Mouse (Mus musculus): ENCODE data around the gene Zfp551. TPM values are rescaled to one million over a fixed set of nuclear protein-coding genes. Genes with fewer than 3 reads are reported as not detected.

Gene Zfp551
- total RNA-seq (2014; fragmentation: Nextera tagmentation): 1.7 and 3.5 TPM in 2 replicates
- 3.2 and 3.8 TPM in 2 replicates for total RNA-seq (2017)
- 0.07 and 0.13 TPM in 2 replicates for polyA plus RNA-seq (2012)

DNA sequence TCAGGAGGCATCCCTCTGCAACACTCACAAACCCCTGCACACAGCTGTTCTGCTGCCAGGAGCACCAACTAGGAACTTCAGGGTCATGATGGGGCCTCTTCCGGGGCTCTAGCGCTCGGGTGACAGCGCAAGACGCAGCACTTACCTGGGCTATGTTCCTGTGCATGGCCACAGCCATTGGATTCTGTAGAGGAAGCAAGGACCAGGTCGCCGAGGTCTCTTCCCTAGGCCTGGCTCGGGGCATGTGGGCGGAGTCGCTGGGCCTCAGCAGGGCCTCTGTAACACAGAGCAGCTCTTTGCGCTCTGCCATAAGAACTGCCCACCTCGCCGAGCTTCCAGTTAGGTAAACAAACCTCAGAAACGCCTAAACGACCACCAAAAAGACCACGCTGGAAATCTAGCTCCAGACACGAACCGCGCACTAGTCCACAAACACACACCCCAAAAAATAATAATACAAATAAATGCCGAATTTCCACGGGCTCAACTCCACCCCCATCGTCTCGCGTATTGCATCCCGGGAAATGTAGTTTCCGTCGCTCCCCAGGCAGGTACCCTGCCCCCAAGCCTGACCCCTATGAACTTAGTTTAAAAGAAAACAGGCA lies at the start of gene Zfp551:
Gene Zfp551, minus strand, starts transcription at position 507 of the 605 bp plus-strand sequence.
- DNase-seq (ENCODE audit: low spot score) (peak; percentile 16), ATAC-seq (ENCODE audit: extremely low read depth, insufficient number of reproducible peaks, low FRiP score, poor library complexity, severe bottlenecking) (peak; percentile 90)
- Histone ChIP-seq H3K27me3 (ENCODE audit: insufficient read depth, low read length) (no peaks in the 10 kb centered on the region), H3K4me3 (ENCODE audit: low read depth, low read length) (peak within 1 kb of the TSS; percentile 71), H3K36me3 (replicated peaks) (peaks cover 4% of the 10 kb centered on the region), H3K4me1 (ENCODE audit: insufficient read depth, low read depth, low read length) (peaks cover 5% of the 10 kb centered on the region), H3K9me3 (replicated peaks) (no peaks in the 10 kb centered on the region)
- TF ChIP-seq GATA1 (IDR thresholded peaks at IDR 0.05; ENCODE audit: borderline replicate concordance, low read length) (no peak), POLR2AphosphoS5 (IDR thresholded peaks at IDR 0.05; ENCODE audit: insufficient replicate concordance, low read depth, low read length) (no peak), CTCF (IDR thresholded peaks at IDR 0.05; ENCODE audit: low read depth, low read length) (no peak), GATA2 (IDR thresholded peaks at IDR 0.05; ENCODE audit: borderline replicate concordance, low read depth, low read length) (no peak), TAL1 (conservative IDR thresholded peaks at IDR 0.05; ENCODE audit: low read depth, low read length) (no peak)

DNA sequence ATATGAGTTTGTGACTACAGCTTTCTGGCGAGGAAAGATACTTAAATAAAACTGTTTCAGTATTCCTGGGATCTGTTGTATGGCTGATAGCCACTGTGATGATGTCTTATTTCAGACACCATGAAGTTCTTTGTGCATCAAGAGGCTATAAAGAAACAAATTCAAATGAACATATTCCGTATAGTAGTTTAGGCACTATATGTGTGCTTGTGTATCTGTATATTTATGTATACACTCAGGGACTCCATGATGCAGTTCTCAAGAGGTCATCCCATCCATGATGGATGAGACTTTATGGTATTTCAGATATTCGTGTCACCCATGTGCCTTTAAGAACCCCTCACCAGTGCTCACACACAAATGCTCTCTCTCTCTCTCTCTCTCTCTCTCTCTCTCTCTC lies 304 bp upstream of the Zfp551 start:
- H3K4me1 ChIP-seq (ENCODE audit: insufficient read depth, low read depth, low read length): peaks cover 5% of the 10 kb centered on the region
- peaks cover 4% of the 10 kb centered on the region for H3K36me3 ChIP-seq (replicated peaks)
- DNase-seq (ENCODE audit: low spot score) (no peak), ATAC-seq (ENCODE audit: extremely low read depth, insufficient number of reproducible peaks, low FRiP score, poor library complexity, severe bottlenecking) (no peak)
- H3K9me3 ChIP-seq (replicated peaks): no peaks in the 10 kb centered on the region
- H3K4me3 ChIP-seq (ENCODE audit: low read depth, low read length): peak overlapping the region; percentile 71; the same call in 1 of the 2 replicates
- no peaks in the 10 kb centered on the region for H3K27me3 ChIP-seq (ENCODE audit: insufficient read depth, low read length)
- TF ChIP-seq GATA2 (IDR thresholded peaks at IDR 0.05; ENCODE audit: borderline replicate concordance, low read depth, low read length) (no peak), GATA1 (IDR thresholded peaks at IDR 0.05; ENCODE audit: borderline replicate concordance, low read length) (no peak), POLR2AphosphoS5 (IDR thresholded peaks at IDR 0.05; ENCODE audit: insufficient replicate concordance, low read depth, low read length) (no peak), CTCF (IDR thresholded peaks at IDR 0.05; ENCODE audit: low read depth, low read length) (no peak)

DNA sequence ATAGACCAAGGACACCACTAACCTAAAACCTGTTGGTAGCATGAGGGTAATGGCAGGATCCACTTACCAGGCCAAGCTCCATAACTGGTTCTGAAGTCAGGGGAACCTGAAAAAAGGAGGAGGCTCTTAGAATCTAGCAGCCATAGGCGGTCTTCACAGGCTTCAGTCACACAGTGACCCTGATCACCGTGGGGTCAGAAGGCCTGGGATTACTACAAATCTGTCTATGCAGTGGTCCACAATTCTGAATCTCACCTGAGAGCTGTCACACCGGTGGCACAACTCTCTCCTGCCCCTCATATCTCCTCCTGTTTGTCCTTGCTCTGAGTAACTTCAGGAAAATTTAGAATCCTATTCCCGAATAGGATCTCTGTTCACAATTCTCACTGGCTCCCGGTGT lies 810 bp downstream of the Zfp551 start:
- no peaks in the 10 kb centered on the region for H3K9me3 ChIP-seq (replicated peaks)
- peaks cover 5% of the 10 kb centered on the region for H3K4me1 ChIP-seq (ENCODE audit: insufficient read depth, low read depth, low read length)
- ATAC-seq (ENCODE audit: extremely low read depth, insufficient number of reproducible peaks, low FRiP score, poor library complexity, severe bottlenecking): no peak
- H3K27me3 ChIP-seq (ENCODE audit: insufficient read depth, low read length): no peaks in the 10 kb centered on the region
- TF ChIP-seq GATA2 (IDR thresholded peaks at IDR 0.05; ENCODE audit: borderline replicate concordance, low read depth, low read length) (no peak), CTCF (IDR thresholded peaks at IDR 0.05; ENCODE audit: low read depth, low read length) (no peak), GATA1 (IDR thresholded peaks at IDR 0.05; ENCODE audit: borderline replicate concordance, low read length) (no peak), TAL1 (conservative IDR thresholded peaks at IDR 0.05; ENCODE audit: low read depth, low read length) (no peak), POLR2AphosphoS5 (IDR thresholded peaks at IDR 0.05; ENCODE audit: insufficient replicate concordance, low read depth, low read length) (no peak)
- H3K36me3 ChIP-seq (replicated peaks): peaks cover 8% of the 10 kb centered on the region
- no peak for DNase-seq (ENCODE audit: low spot score)
- peak overlapping the region; percentile 71 for H3K4me3 ChIP-seq (ENCODE audit: low read depth, low read length)

DNA sequence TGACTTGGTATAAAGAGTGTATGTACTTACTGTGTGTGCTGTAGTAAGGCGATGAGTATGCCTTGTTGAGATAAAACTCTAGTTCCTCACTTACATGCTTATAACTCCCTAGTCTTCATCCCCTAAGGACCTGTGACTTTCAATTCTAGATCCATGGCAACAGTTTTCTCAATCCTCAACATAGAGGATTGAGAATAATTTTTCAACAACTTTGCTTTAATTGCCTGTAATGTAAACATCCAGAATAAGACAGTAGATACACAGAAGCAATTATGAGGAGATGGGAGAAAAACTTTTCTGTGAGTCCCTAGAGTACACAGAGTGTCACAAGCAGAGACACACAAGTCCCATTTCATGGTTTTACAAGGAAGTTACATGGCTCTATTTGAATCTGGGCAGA lies 53.4 kb downstream of the Zfp551 start, which contains the start of gene Vmn1r84:
Gene Vmn1r84, minus strand, starts transcription at position 101 of the 400 bp plus-strand sequence.
- TF ChIP-seq POLR2AphosphoS5 (IDR thresholded peaks at IDR 0.05; ENCODE audit: insufficient replicate concordance, low read depth, low read length): no peak
- no peak for TF ChIP-seq GATA1 (IDR thresholded peaks at IDR 0.05; ENCODE audit: borderline replicate concordance, low read length)
- no peaks in the 10 kb centered on the region for H3K36me3 ChIP-seq (replicated peaks)
- no peaks in the 10 kb centered on the region for H3K4me1 ChIP-seq (ENCODE audit: insufficient read depth, low read depth, low read length)
- no peaks in the 10 kb centered on the region for H3K9me3 ChIP-seq (replicated peaks)
- DNase-seq (ENCODE audit: low spot score) (no peak), ATAC-seq (ENCODE audit: extremely low read depth, insufficient number of reproducible peaks, low FRiP score, poor library complexity, severe bottlenecking) (no peak)
- no peaks in the 10 kb centered on the region for H3K27me3 ChIP-seq (ENCODE audit: insufficient read depth, low read length)
- no peak within 1 kb of the TSS for H3K4me3 ChIP-seq (ENCODE audit: low read depth, low read length)

Other genes starting within 250 kb of the Zfp551 start
- gene Vmn1r80, start 233.5 kb downstream of the Zfp551 start, total RNA-seq (2014; fragmentation: Nextera tagmentation): not detected in 2 replicates
- gene Vmn1r80, start 233.5 kb downstream of the Zfp551 start, total RNA-seq (2017): under 0.01 and 0.11 TPM in 2 replicates
- gene Vmn1r80, start 233.5 kb downstream of the Zfp551 start, polyA plus RNA-seq (2012): not detected in 2 replicates
- not detected in 2 replicates for gene Vmn1r81, start 154.5 kb downstream of the Zfp551 start, total RNA-seq (2014; fragmentation: Nextera tagmentation)
- 0.06 and 0.16 TPM in 2 replicates for gene Vmn1r81, start 154.5 kb downstream of the Zfp551 start, total RNA-seq (2017)
- under 0.01 TPM in 1 of 2 replicates, not detected in the other for gene Vmn1r81, start 154.5 kb downstream of the Zfp551 start, polyA plus RNA-seq (2012)
- gene Vmn1r82, start 122.3 kb downstream of the Zfp551 start, total RNA-seq (2014; fragmentation: Nextera tagmentation): not detected in 2 replicates
- gene Vmn1r82, start 122.3 kb downstream of the Zfp551 start, total RNA-seq (2017): 0.06 and 0.11 TPM in 2 replicates
- not detected in 2 replicates for gene Vmn1r82, start 122.3 kb downstream of the Zfp551 start, polyA plus RNA-seq (2012)
- not detected in 2 replicates for gene Vmn1r83, start 93.3 kb downstream of the Zfp551 start, total RNA-seq (2014; fragmentation: Nextera tagmentation)
- 0.22 TPM in 1 of 2 replicates, not detected in the other for gene Vmn1r83, start 93.3 kb downstream of the Zfp551 start, total RNA-seq (2017)
- gene Vmn1r83, start 93.3 kb downstream of the Zfp551 start, polyA plus RNA-seq (2012): not detected in 2 replicates
- gene Vmn1r84, start 53.5 kb downstream of the Zfp551 start, total RNA-seq (2014; fragmentation: Nextera tagmentation): not detected in 2 replicates
- gene Vmn1r84, start 53.5 kb downstream of the Zfp551 start, total RNA-seq (2017): 0.16 TPM in 1 of 2 replicates, not detected in the other
- not detected in 2 replicates for gene Vmn1r84, start 53.5 kb downstream of the Zfp551 start, polyA plus RNA-seq (2012)
- 27.5 and 30.6 TPM in 2 replicates for gene Zfp606, start 55.5 kb upstream of the Zfp551 start, total RNA-seq (2014; fragmentation: Nextera tagmentation)
- 14.6 and 17.4 TPM in 2 replicates for gene Zfp606, start 55.5 kb upstream of the Zfp551 start, total RNA-seq (2017)
- gene Zfp606, start 55.5 kb upstream of the Zfp551 start, polyA plus RNA-seq (2012): 2.3 and 2.9 TPM in 2 replicates
- gene 2900092C05Rik, start 89.8 kb upstream of the Zfp551 start, total RNA-seq (2014; fragmentation: Nextera tagmentation): not detected in 2 replicates
- not detected in 2 replicates for gene 2900092C05Rik, start 89.8 kb upstream of the Zfp551 start, total RNA-seq (2017)
- gene 2900092C05Rik, start 89.8 kb upstream of the Zfp551 start, polyA plus RNA-seq (2012): not detected in 2 replicates
- 0.08 TPM in 1 of 2 replicates, not detected in the other for gene Vmn2r53, start 186.0 kb upstream of the Zfp551 start, total RNA-seq (2014; fragmentation: Nextera tagmentation)
- 0.12 and 0.22 TPM in 2 replicates for gene Vmn2r53, start 186.0 kb upstream of the Zfp551 start, total RNA-seq (2017)
- gene Vmn2r53, start 186.0 kb upstream of the Zfp551 start, polyA plus RNA-seq (2012): under 0.01 TPM in 1 of 2 replicates, not detected in the other
- gene Vmn2r54, start 217.6 kb upstream of the Zfp551 start, total RNA-seq (2014; fragmentation: Nextera tagmentation): not detected in 2 replicates
- gene Vmn2r54, start 217.6 kb upstream of the Zfp551 start, total RNA-seq (2017): 0.05 TPM in 1 of 2 replicates, not detected in the other
- gene Vmn2r54, start 217.6 kb upstream of the Zfp551 start, polyA plus RNA-seq (2012): not detected in 2 replicates

Data from G1E (cell line).